Mouse (Mus musculus) liver, postnatal 0 days (tissue): ENCODE measurements around the gene Atg13.

Experiments
- CTCF ChIP-seq: sonication (generic); IDR thresholded peaks from 2 replicates; pipeline ENCODE4 v1.5.1; 2016; ENCODE audit warnings: antibody characterized with exemption, low read depth
- EP300 ChIP-seq: IDR thresholded peaks from 2 replicates; pipeline ENCODE4 v1.6.1; 2016; ENCODE audit warnings: antibody characterized with exemption, low read depth, mild to moderate bottlenecking

DNA sequence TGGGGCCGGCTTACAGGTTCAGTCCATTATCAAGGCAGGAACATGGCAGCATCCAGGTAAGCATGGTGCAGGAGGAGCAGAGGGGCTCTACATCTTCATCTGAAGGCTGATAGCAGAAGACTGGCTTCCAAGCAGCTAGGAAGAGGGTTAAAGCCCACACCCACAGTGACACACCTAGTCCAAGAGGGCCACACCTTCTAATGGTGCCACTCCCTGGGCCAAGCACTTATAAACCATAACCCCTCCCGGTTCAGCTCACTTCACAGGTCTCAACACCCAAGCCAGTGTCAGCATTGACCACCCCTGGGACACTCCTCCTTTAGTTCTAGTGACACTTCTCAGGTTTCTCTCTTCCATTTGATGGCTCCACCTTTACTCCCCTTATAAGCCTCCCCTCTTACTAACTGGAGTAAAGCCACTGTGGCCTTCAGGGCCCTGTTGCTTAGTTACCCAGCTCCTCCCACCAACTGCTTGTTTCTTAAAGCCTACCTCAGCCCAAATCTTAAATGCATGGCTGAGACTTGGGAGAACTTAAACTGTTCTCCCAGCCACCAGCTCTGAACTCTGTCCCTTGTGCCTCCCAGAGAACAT is 67.5 kb downstream of the Atg13 start:
- TF ChIP-seq EP300 (no peak), CTCF (no peak)
